Mouse (Mus musculus) G1E (cell line): ENCODE data around the gene Gramd1b.

Experiments
- CTCF ChIP-seq: IDR thresholded peaks from 2 replicates; pipeline ENCODE4 v1.5.1; 2012; ENCODE audit warnings: low read depth, low read length, inconsistent platforms, mixed read lengths
- GATA1 ChIP-seq: IDR thresholded peaks from 2 replicates; pipeline ENCODE4 v1.6.1; 2012; ENCODE audit warnings: borderline replicate concordance, low read length, inconsistent platforms, mixed read lengths

- TF ChIP-seq GATA1 (no peak), CTCF (no peak)
These were observed at the start of gene Gramd1b for GRCm38 (mm10) chr9:40531027-40531621.
